Mouse (Mus musculus) ES-E14 (cell line): ENCODE measurements around the gene Zfp609. TPM values are rescaled to one million over a fixed set of nuclear protein-coding genes. Genes with fewer than 3 reads are reported as not detected.

Experiments used
- DNase-seq: peaks from one replicate; pipeline ENCODE4 v3.0.0-alpha.2; 2013; ENCODE audit warnings: low read depth, low spot score
- H3K27ac ChIP-seq: 2 replicates; pipeline ENCODE4 v1.5.1; 2012; ENCODE audit warnings: low read depth, mild to moderate bottlenecking, low read length, moderate library complexity, mixed read lengths; ENCODE audit not compliant: poor library complexity, insufficient read depth, severe bottlenecking
- H3K36me3 ChIP-seq: 2 replicates; pipeline ENCODE4 v1.6.1; 2012; ENCODE audit warnings: mild to moderate bottlenecking, low read length, moderate library complexity, mixed read lengths; ENCODE audit not compliant: control insufficient read depth, poor library complexity, insufficient read depth, severe bottlenecking
- H3K4me1 ChIP-seq, 2 experiments: fragments of 150-350 bp in 1 of 2; sonication (generic) in 1 of 2; 2 replicates each; pipeline ENCODE4 v1.6.1; 2012; ENCODE audit warnings: low read length in 2 of 2, mild to moderate bottlenecking in 1 of 2, mixed read lengths in 1 of 2; ENCODE audit not compliant: control insufficient read depth in 2 of 2, insufficient read depth in 2 of 2, poor library complexity in 1 of 2
- H3K4me3 ChIP-seq, 2 experiments: fragments of 150-350 bp in 1 of 2; sonication (generic) in 1 of 2; 2 replicates each; pipeline ENCODE4 v1.5.1; 2012; ENCODE audit warnings: low read length in 2 of 2, low read depth in 1 of 2, mild to moderate bottlenecking in 1 of 2, mixed read lengths in 1 of 2; ENCODE audit not compliant: insufficient read depth in 1 of 2, poor library complexity in 1 of 2, severe bottlenecking in 1 of 2
- H3K9ac ChIP-seq: 2 replicates; pipeline ENCODE4 v1.6.1; 2012; ENCODE audit warnings: low read depth, mild to moderate bottlenecking, low read length, mixed read lengths; ENCODE audit not compliant: poor library complexity, insufficient read depth, severe bottlenecking
- H3K9me3 ChIP-seq: fragments of 150-350 bp; sonication (generic); 2 replicates; pipeline ENCODE4 v1.6.1; 2012; ENCODE audit warnings: low read depth, mild to moderate bottlenecking, low read length; ENCODE audit not compliant: control insufficient read depth, insufficient read depth
- CHD2 ChIP-seq: IDR thresholded peaks from 2 replicates; pipeline ENCODE4 v1.6.1; 2014; ENCODE audit warnings: mild to moderate bottlenecking, low read depth, low read length, inconsistent platforms
- HCFC1 ChIP-seq: IDR thresholded peaks from 2 replicates; pipeline ENCODE4 v1.6.1; 2012; ENCODE audit warnings: low read length, inconsistent platforms, borderline replicate concordance; ENCODE audit not compliant: insufficient read depth
- MAFK ChIP-seq: IDR thresholded peaks from 2 replicates; pipeline ENCODE4 v1.6.1; 2014; ENCODE audit warnings: mild to moderate bottlenecking, low read depth, low read length, inconsistent platforms; ENCODE audit not compliant: insufficient read depth
- ZC3H11A ChIP-seq: IDR thresholded peaks from 2 replicates; pipeline ENCODE4 v1.6.1; 2012; ENCODE audit warnings: low read depth, mild to moderate bottlenecking, inconsistent platforms, low read length, borderline replicate concordance
- ZNF384 ChIP-seq: IDR thresholded peaks from 2 replicates; pipeline ENCODE4 v1.6.1; 2012; ENCODE audit warnings: low read depth, low read length, inconsistent platforms
- in situ Hi-C, 2 experiments: fragments of 600-800 bp; cut with MboI; formaldehyde crosslinking; loops; one replicate each; pipeline ENCODE4 v1.15.1; 2025; ENCODE audit warnings: low sequenced_read_pairs in 2 of 2, inconsistent platforms in 1 of 2; ENCODE audit not compliant: unreplicated experiment in 2 of 2
- total RNA-seq: library from RNA; depleted of rRNA; stranded (reverse); fragments of 300-350 nt; gene quantifications from 2 replicates; pipeline ENCODE4 v1.2.3, GENCODE M21; 2012

Gene Zfp609
- total RNA-seq, 1 experiment, result 9.9 TPM

GRCm38 (mm10) chr9:65823716-65824462, 3.5 kb downstream of the Zfp609 start:
- H3K9me3 ChIP-seq, result no peaks in the 10 kb centered on the region
- H3K4me1 ChIP-seq, result peaks cover 4 to 7% of the 10 kb centered on the region in 2 experiments
- no peak overlapping the region for H3K4me3 ChIP-seq
- no peak for TF ChIP-seq MAFK
- no peak for TF ChIP-seq ZNF384
- no peak for TF ChIP-seq ZC3H11A
- TF ChIP-seq CHD2, result no peak
- TF ChIP-seq HCFC1, result no peak
- no peak for DNase-seq
- no peak overlapping the region for H3K9ac ChIP-seq
- no peak overlapping the region for H3K27ac ChIP-seq
- H3K36me3 ChIP-seq, result no peaks in the 10 kb centered on the region
- in situ Hi-C loops, result no loop called here

GRCm38 (mm10) chr9:65822011-65822410, 5.4 kb downstream of the Zfp609 start:
- Histone ChIP-seq H3K4me1 (peaks cover 2 to 4% of the 10 kb centered on the region in 2 experiments; a peak in 3 of 4 replicates), H3K36me3 (no peaks in the 10 kb centered on the region), H3K9me3 (no peaks in the 10 kb centered on the region), H3K27ac (no peak overlapping the region), H3K9ac (no peak overlapping the region), H3K4me3 (no peak overlapping the region)
- TF ChIP-seq ZNF384, result no peak
- no peak for TF ChIP-seq CHD2
- TF ChIP-seq ZC3H11A, result no peak
- no peak for TF ChIP-seq MAFK
- no peak for TF ChIP-seq HCFC1
- no peak for DNase-seq
- in situ Hi-C loops, result no loop called here

- Histone ChIP-seq H3K9me3 (no peaks in the 10 kb centered on the region), H3K4me1 (peaks cover 0 to 2% of the 10 kb centered on the region in 2 experiments; a peak in 1 of 4 replicates), H3K36me3 (no peaks in the 10 kb centered on the region), H3K27ac (no peak overlapping the region), H3K4me3 (no peak overlapping the region), H3K9ac (no peak overlapping the region)
- no peak for DNase-seq
- in situ Hi-C loops, result no loop called here
- TF ChIP-seq HCFC1 (no peak), ZNF384 (no peak), MAFK (no peak), ZC3H11A (no peak), CHD2 (no peak)
Measured at GRCm38 (mm10) chr9:65820301-65820700, 7.1 kb downstream of the Zfp609 start.

GRCm38 (mm10) chr9:65818402-65818801, 9.0 kb downstream of the Zfp609 start:
- Histone ChIP-seq H3K9me3 (no peaks in the 10 kb centered on the region), H3K36me3 (no peaks in the 10 kb centered on the region), H3K4me1 (peaks cover 0 to 2% of the 10 kb centered on the region in 2 experiments; a peak in 1 of 4 replicates), H3K9ac (no peak overlapping the region), H3K4me3 (no peak overlapping the region), H3K27ac (no peak overlapping the region)
- TF ChIP-seq MAFK (no peak), ZNF384 (no peak), CHD2 (no peak), ZC3H11A (no peak), HCFC1 (no peak)
- no peak for DNase-seq
- in situ Hi-C loops, result no loop called here
